Mouse (Mus musculus): ENCODE measurements around the gene Ppp6r3. TPM values are rescaled to one million over a fixed set of nuclear protein-coding genes. Genes with fewer than 3 reads are reported as not detected.

The Ppp6r3 gene
- polyA plus RNA-seq (2014; fragmentation: Illumina TruSeq; extraction: RNeasy Lipid Tissue Mini Kit (QIAGEN cat#74804); ENCODE audit: low read depth, low replicate concordance), result 199 TPM

DNA sequence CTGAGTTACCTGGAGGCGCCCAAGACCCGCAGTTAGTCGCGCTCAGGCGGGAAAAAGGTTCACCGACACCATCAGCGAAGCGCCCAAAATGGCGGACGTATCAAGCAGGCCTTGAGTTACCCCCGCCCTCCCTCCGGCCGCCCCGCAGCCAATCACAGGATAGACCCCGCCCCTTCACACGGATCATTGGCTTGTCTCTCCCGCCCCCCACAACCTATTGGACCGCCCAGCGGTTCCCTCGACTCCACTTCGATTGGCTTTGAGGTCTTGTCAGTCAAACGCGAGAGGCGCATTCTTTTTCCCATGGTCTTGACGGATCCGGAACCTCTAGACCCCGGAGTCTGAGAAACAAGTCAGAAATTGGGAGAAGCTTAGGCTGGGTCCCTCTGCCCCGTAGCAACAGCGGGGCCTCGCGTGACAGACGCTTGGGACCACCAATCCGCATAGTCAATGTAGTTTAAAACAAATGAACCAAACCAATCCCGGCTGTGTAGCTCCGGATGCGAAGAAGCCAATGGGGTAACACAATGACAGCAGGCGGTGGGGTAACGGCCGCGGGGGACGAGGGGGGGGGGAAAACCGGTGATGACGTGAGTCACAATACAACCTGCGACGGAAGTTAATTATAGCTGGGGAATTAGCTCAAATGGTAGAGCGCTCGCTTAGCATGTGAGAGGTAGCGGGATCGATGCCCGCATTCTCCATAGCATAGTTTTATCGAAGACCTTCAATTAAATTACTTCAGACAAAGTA is at the start of gene Ppp6r3:
Ppp6r3 (minus strand) TSS at position 118 of the 753 bp plus-strand sequence.

DNA sequence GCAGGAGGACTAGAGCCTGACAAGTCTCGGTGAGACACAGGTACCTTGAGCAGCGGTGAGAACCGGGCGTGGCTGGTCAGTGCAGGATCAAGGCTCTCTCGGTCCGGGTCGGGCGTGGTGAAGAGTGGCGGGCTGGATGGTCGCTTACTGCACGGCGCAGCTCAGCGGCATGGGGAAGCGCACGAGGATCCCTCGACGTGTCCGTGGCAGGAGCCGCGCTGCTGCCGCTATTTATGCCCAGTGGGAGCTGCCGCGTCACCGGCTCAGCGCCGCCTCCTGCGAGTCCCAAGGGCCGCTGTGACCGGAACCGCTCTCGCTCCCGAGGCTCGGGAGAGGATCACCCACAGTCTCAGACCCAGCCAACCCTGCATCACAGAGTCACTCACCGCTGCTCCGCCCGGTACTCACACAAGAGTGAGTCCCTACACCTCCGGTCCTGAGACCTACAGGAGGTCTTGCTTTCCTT is 161.2 kb downstream of the Ppp6r3 start, which contains the start of gene Gal:
Gal (minus strand) TSS at position 277 of the 466 bp plus-strand sequence.

Other genes with a start within 250 kb of the Ppp6r3 start
- gene Tesmin, start 186.9 kb downstream of the Ppp6r3 start, polyA plus RNA-seq (2014; fragmentation: Illumina TruSeq; extraction: RNeasy Lipid Tissue Mini Kit (QIAGEN cat#74804); ENCODE audit: low read depth, low replicate concordance), result not detected
- gene Gal, start 161.2 kb downstream of the Ppp6r3 start, polyA plus RNA-seq (2014; fragmentation: Illumina TruSeq; extraction: RNeasy Lipid Tissue Mini Kit (QIAGEN cat#74804); ENCODE audit: low read depth, low replicate concordance), result 11.9 TPM
- 1.7 TPM for gene Lrp5, start 110.8 kb upstream of the Ppp6r3 start, polyA plus RNA-seq (2014; fragmentation: Illumina TruSeq; extraction: RNeasy Lipid Tissue Mini Kit (QIAGEN cat#74804); ENCODE audit: low read depth, low replicate concordance)
- 6.4 TPM for gene 1810055G02Rik, start 132.5 kb upstream of the Ppp6r3 start, polyA plus RNA-seq (2014; fragmentation: Illumina TruSeq; extraction: RNeasy Lipid Tissue Mini Kit (QIAGEN cat#74804); ENCODE audit: low read depth, low replicate concordance)
- gene Kmt5b, start 191.7 kb upstream of the Ppp6r3 start, polyA plus RNA-seq (2014; fragmentation: Illumina TruSeq; extraction: RNeasy Lipid Tissue Mini Kit (QIAGEN cat#74804); ENCODE audit: low read depth, low replicate concordance), result 203 TPM

Measured in adrenal gland, adult 10 weeks (tissue).